Mouse (Mus musculus) liver, adult 2 months (tissue): ENCODE measurements around the gene Slc38a10. TPM values are rescaled to one million over a fixed set of nuclear protein-coding genes. Genes with fewer than 3 reads are reported as not detected.

Source experiments
- DNase-seq: peaks from one replicate; pipeline ENCODE4 v3.0.0-alpha.2; 2011; ENCODE audit warnings: low read depth, low spot score; ENCODE audit errors: extremely low read depth
- H3K27ac ChIP-seq: fragments of 200-500 bp; replicated peaks from 2 replicates; pipeline ENCODE4 v1.5.1; 2012; ENCODE audit warnings: low read depth, mild to moderate bottlenecking, control low read depth, inconsistent platforms, low read length; ENCODE audit not compliant: insufficient read depth
- H3K27me3 ChIP-seq: fragments of 200-500 bp; 2 replicates; pipeline ENCODE4 v1.6.1; 2012; ENCODE audit warnings: mild to moderate bottlenecking, moderate library complexity, low read length, inconsistent platforms; ENCODE audit not compliant: control insufficient read depth, insufficient read depth
- H3K36me3 ChIP-seq: fragments of 200-500 bp; 2 replicates; pipeline ENCODE4 v1.6.1; 2012; ENCODE audit warnings: low read length, inconsistent platforms; ENCODE audit not compliant: control insufficient read depth, insufficient read depth
- H3K4me1 ChIP-seq: fragments of 200-500 bp; 2 replicates; pipeline ENCODE4 v1.6.1; 2011; ENCODE audit warnings: low read length; ENCODE audit not compliant: control insufficient read depth, insufficient read depth
- H3K4me3 ChIP-seq: fragments of 200-500 bp; 2 replicates; pipeline ENCODE4 v1.5.1; 2011; ENCODE audit warnings: low read depth, mild to moderate bottlenecking, control low read depth, low read length, moderate library complexity; ENCODE audit not compliant: insufficient read depth
- H3K79me2 ChIP-seq: fragments of 200-500 bp; 2 replicates; pipeline ENCODE4 v1.6.1; 2012; ENCODE audit warnings: inconsistent platforms, mild to moderate bottlenecking, low read length, moderate library complexity; ENCODE audit not compliant: control insufficient read depth, insufficient read depth
- H3K9ac ChIP-seq: fragments of 200-500 bp; 2 replicates; pipeline ENCODE4 v1.6.1; 2012; ENCODE audit warnings: low read depth, mild to moderate bottlenecking, control low read depth, inconsistent platforms, low read length
- CTCF ChIP-seq: fragments of 200-500 bp; IDR thresholded peaks from 2 replicates; pipeline ENCODE4 v1.5.1; 2011; ENCODE audit warnings: low read depth, low read length, control low read depth
- POLR2A ChIP-seq: fragments of 200-500 bp; IDR thresholded peaks from 2 replicates; pipeline ENCODE4 v1.6.1; 2011; ENCODE audit warnings: low read length, control low read depth; ENCODE audit not compliant: insufficient read depth; ENCODE audit errors: extremely low read depth
- WGBS: fragments of 180-500 bp; shearing (Covaris S2); methylation state at CpG from one replicate; pipeline ENCODE4 v1.1.7; 2018; 5-methylcytosine and 5-hydroxymethylcytosine counted together
- polyA plus RNA-seq: library from polyadenylated mRNA; depleted of rRNA; stranded (reverse); fragments of >200 nt; gene quantifications from 2 replicates; pipeline ENCODE4 v1.2.3, GENCODE M21; 2012
- total RNA-seq: library from RNA; depleted of rRNA; stranded (reverse); fragments of >200 nt; gene quantifications from 2 replicates; pipeline ENCODE4 v1.2.3, GENCODE M21; 2014

Slc38a10 gene
- total and polyA plus RNA-seq, 2 experiments: 41.1 to 90.2 TPM

- H3K4me1 ChIP-seq: no peaks in the 10 kb centered on the region
- no peak overlapping the region for H3K9ac ChIP-seq
- 91% methylated on average over 4 of the region's 4 CpGs for WGBS
- no peaks in the 10 kb centered on the region for H3K79me2 ChIP-seq
- no peak overlapping the region for H3K4me3 ChIP-seq
- DNase-seq: no peak
- TF ChIP-seq POLR2A (no peak), CTCF (no peak)
- H3K36me3 ChIP-seq: no peaks in the 10 kb centered on the region; the same call in 1 of the 2 replicates
- no peaks in the 10 kb centered on the region for H3K27me3 ChIP-seq
- no peak overlapping the region for H3K27ac ChIP-seq
Measured at GRCm38 (mm10) chr11:120112136-120112535, 39.0 kb downstream of the Slc38a10 start.

GRCm38 (mm10) chr11:120111033-120111432 is 40.1 kb downstream of the Slc38a10 start:
- TF ChIP-seq POLR2A (no peak), CTCF (peak; percentile 96)
- Histone ChIP-seq H3K4me1 (no peaks in the 10 kb centered on the region), H3K4me3 (no peak overlapping the region), H3K36me3 (no peaks in the 10 kb centered on the region; the same call in 1 of the 2 replicates), H3K27ac (no peak overlapping the region), H3K9ac (no peak overlapping the region), H3K79me2 (no peaks in the 10 kb centered on the region), H3K27me3 (no peaks in the 10 kb centered on the region)
- WGBS: 36% methylated on average over 2 of the region's 2 CpGs
- peak; percentile 17 for DNase-seq

- Histone ChIP-seq H3K9ac (no peak overlapping the region), H3K27ac (no peak overlapping the region), H3K4me1 (no peaks in the 10 kb centered on the region), H3K36me3 (no peaks in the 10 kb centered on the region; the same call in 1 of the 2 replicates), H3K4me3 (no peak overlapping the region), H3K27me3 (no peaks in the 10 kb centered on the region), H3K79me2 (no peaks in the 10 kb centered on the region)
- TF ChIP-seq POLR2A (no peak), CTCF (peak; percentile 21; the same call in 1 of the 2 replicates)
- no peak for DNase-seq
- WGBS: 79% methylated on average over 7 of the region's 7 CpGs
Measured at GRCm38 (mm10) chr11:120110554-120110953, 40.6 kb downstream of the Slc38a10 start.

- TF ChIP-seq POLR2A: no peak
- no peak for TF ChIP-seq CTCF
- H3K36me3 ChIP-seq: no peaks in the 10 kb centered on the region; the same call in 1 of the 2 replicates
- WGBS: 93% methylated on average over 14 of the region's 14 CpGs
Measured at GRCm38 (mm10) chr11:120109558-120110210, 41.5 kb downstream of the Slc38a10 start.

GRCm38 (mm10) chr11:120107796-120108195 is 43.4 kb downstream of the Slc38a10 start:
- Histone ChIP-seq H3K9ac (no peak overlapping the region), H3K4me3 (no peak overlapping the region), H3K27me3 (no peaks in the 10 kb centered on the region), H3K27ac (no peak overlapping the region), H3K4me1 (no peaks in the 10 kb centered on the region), H3K36me3 (no peaks in the 10 kb centered on the region; the same call in 1 of the 2 replicates), H3K79me2 (no peaks in the 10 kb centered on the region)
- TF ChIP-seq CTCF (no peak), POLR2A (no peak)
- 93% methylated on average over 9 of the region's 9 CpGs for WGBS
- no peak for DNase-seq

More at GRCm38 (mm10) chr11:120109558-120110210, 41.5 kb downstream of the Slc38a10 start:
- Histone ChIP-seq H3K79me2 (no peaks in the 10 kb centered on the region), H3K27me3 (no peaks in the 10 kb centered on the region), H3K9ac (no peak overlapping the region), H3K27ac (no peak overlapping the region), H3K4me1 (no peaks in the 10 kb centered on the region), H3K4me3 (no peak overlapping the region)
- DNase-seq: no peak

- Histone ChIP-seq H3K4me1 (no peaks in the 10 kb centered on the region), H3K9ac (no peak overlapping the region), H3K27ac (no peak overlapping the region), H3K27me3 (no peaks in the 10 kb centered on the region), H3K79me2 (no peaks in the 10 kb centered on the region), H3K36me3 (no peaks in the 10 kb centered on the region; the same call in 1 of the 2 replicates), H3K4me3 (no peak overlapping the region)
- TF ChIP-seq CTCF (no peak), POLR2A (no peak)
- 80% methylated on average over 2 of the region's 2 CpGs for WGBS
- DNase-seq: no peak
Measured at GRCm38 (mm10) chr11:120107026-120107425, 44.1 kb downstream of the Slc38a10 start.
